Mouse (Mus musculus): Measurements from ENCODE around the gene Rplp1. TPM values are rescaled to one million over a fixed set of nuclear protein-coding genes. Genes with fewer than 3 reads are reported as not detected.

Rplp1 gene
- polyA plus RNA-seq, 1 experiment, result 2,962 TPM

GRCm38 (mm10) chr9:61884375-61884774 is 30.0 kb downstream of the Rplp1 start:
- TF ChIP-seq POLR2A (IDR thresholded peaks at IDR 0.05; ENCODE audit: borderline replicate concordance, low read depth, low read length), result no peak
- TF ChIP-seq CTCF (IDR thresholded peaks at IDR 0.05; ENCODE audit: low read depth, low read length), result no peak
- Histone ChIP-seq H3K4me1 (ENCODE audit: control insufficient read depth, insufficient read depth, low read length) (peaks cover 14% of the 10 kb centered on the region), H3K27ac (ENCODE audit: insufficient read depth, low read depth, low read length) (no peak overlapping the region), H3K4me3 (ENCODE audit: insufficient read depth, low read length) (no peak overlapping the region)

GRCm38 (mm10) chr9:61882179-61882578 is 32.2 kb downstream of the Rplp1 start:
- TF ChIP-seq POLR2A (IDR thresholded peaks at IDR 0.05; ENCODE audit: borderline replicate concordance, low read depth, low read length), result no peak
- TF ChIP-seq CTCF (IDR thresholded peaks at IDR 0.05; ENCODE audit: low read depth, low read length), result no peak
- Histone ChIP-seq H3K4me1 (ENCODE audit: control insufficient read depth, insufficient read depth, low read length) (peaks cover 14% of the 10 kb centered on the region), H3K4me3 (ENCODE audit: insufficient read depth, low read length) (no peak overlapping the region), H3K27ac (ENCODE audit: insufficient read depth, low read depth, low read length) (no peak overlapping the region)

- TF ChIP-seq CTCF (IDR thresholded peaks at IDR 0.05; ENCODE audit: low read depth, low read length) (peak; percentile 39), POLR2A (IDR thresholded peaks at IDR 0.05; ENCODE audit: borderline replicate concordance, low read depth, low read length) (no peak)
- Histone ChIP-seq H3K4me3 (ENCODE audit: insufficient read depth, low read length) (no peak overlapping the region), H3K4me1 (ENCODE audit: control insufficient read depth, insufficient read depth, low read length) (peaks cover 5% of the 10 kb centered on the region; the same call in 1 of the 2 replicates)
These were observed 35.5 kb downstream of the Rplp1 start for GRCm38 (mm10) chr9:61878889-61879288.

GRCm38 (mm10) chr9:61877373-61878112 is 36.8 kb downstream of the Rplp1 start:
- Histone ChIP-seq H3K27ac (ENCODE audit: insufficient read depth, low read depth, low read length) (no peak overlapping the region), H3K4me1 (ENCODE audit: control insufficient read depth, insufficient read depth, low read length) (peaks cover 5% of the 10 kb centered on the region; the same call in 1 of the 2 replicates), H3K4me3 (ENCODE audit: insufficient read depth, low read length) (no peak overlapping the region)
- no peak for TF ChIP-seq POLR2A (IDR thresholded peaks at IDR 0.05; ENCODE audit: borderline replicate concordance, low read depth, low read length)
- no peak for TF ChIP-seq CTCF (IDR thresholded peaks at IDR 0.05; ENCODE audit: low read depth, low read length)

More at GRCm38 (mm10) chr9:61878889-61879288, 35.5 kb downstream of the Rplp1 start:
- H3K27ac ChIP-seq (ENCODE audit: insufficient read depth, low read depth, low read length), result no peak overlapping the region

- H3K4me1 ChIP-seq (ENCODE audit: control insufficient read depth, insufficient read depth, low read length), result no peaks in the 10 kb centered on the region
- H3K4me3 ChIP-seq (ENCODE audit: insufficient read depth, low read length), result no peak overlapping the region
- TF ChIP-seq POLR2A (IDR thresholded peaks at IDR 0.05; ENCODE audit: borderline replicate concordance, low read depth, low read length) (no peak), CTCF (IDR thresholded peaks at IDR 0.05; ENCODE audit: low read depth, low read length) (no peak)
- H3K27ac ChIP-seq (ENCODE audit: insufficient read depth, low read depth, low read length), result no peak overlapping the region
These were observed 41.0 kb downstream of the Rplp1 start for GRCm38 (mm10) chr9:61873325-61873724.

GRCm38 (mm10) chr9:61872246-61872941 is 41.9 kb downstream of the Rplp1 start:
- Histone ChIP-seq H3K27ac (ENCODE audit: insufficient read depth, low read depth, low read length) (no peak overlapping the region), H3K4me3 (ENCODE audit: insufficient read depth, low read length) (no peak overlapping the region), H3K4me1 (ENCODE audit: control insufficient read depth, insufficient read depth, low read length) (no peaks in the 10 kb centered on the region)
- TF ChIP-seq CTCF (IDR thresholded peaks at IDR 0.05; ENCODE audit: low read depth, low read length) (no peak), POLR2A (IDR thresholded peaks at IDR 0.05; ENCODE audit: borderline replicate concordance, low read depth, low read length) (no peak)

GRCm38 (mm10) chr9:61871839-61872238 is 42.5 kb downstream of the Rplp1 start:
- TF ChIP-seq CTCF (IDR thresholded peaks at IDR 0.05; ENCODE audit: low read depth, low read length) (no peak), POLR2A (IDR thresholded peaks at IDR 0.05; ENCODE audit: borderline replicate concordance, low read depth, low read length) (no peak)
- no peak overlapping the region for H3K27ac ChIP-seq (ENCODE audit: insufficient read depth, low read depth, low read length)
- H3K4me3 ChIP-seq (ENCODE audit: insufficient read depth, low read length), result no peak overlapping the region
- no peaks in the 10 kb centered on the region for H3K4me1 ChIP-seq (ENCODE audit: control insufficient read depth, insufficient read depth, low read length)

GRCm38 (mm10) chr9:61867659-61868058 is 46.7 kb downstream of the Rplp1 start:
- Histone ChIP-seq H3K4me1 (ENCODE audit: control insufficient read depth, insufficient read depth, low read length) (no peaks in the 10 kb centered on the region), H3K27ac (ENCODE audit: insufficient read depth, low read depth, low read length) (no peak overlapping the region), H3K4me3 (ENCODE audit: insufficient read depth, low read length) (no peak overlapping the region)
- TF ChIP-seq CTCF (IDR thresholded peaks at IDR 0.05; ENCODE audit: low read depth, low read length) (no peak), POLR2A (IDR thresholded peaks at IDR 0.05; ENCODE audit: borderline replicate concordance, low read depth, low read length) (no peak)

Other genes with a start within 250 kb of the Rplp1 start
- 90.1 and 111 TPM in 2 replicates for gene Kif23, start 32.2 kb upstream of the Rplp1 start, polyA plus RNA-seq (2012; ENCODE audit: insufficient read depth, insufficient read length, missing spikeins)
- 0.36 TPM in 1 of 2 replicates, not detected in the other for gene Paqr5, start 112.3 kb upstream of the Rplp1 start, polyA plus RNA-seq (2012; ENCODE audit: insufficient read depth, insufficient read length, missing spikeins)
- gene Glce, start 208.1 kb upstream of the Rplp1 start, polyA plus RNA-seq (2012; ENCODE audit: insufficient read depth, insufficient read length, missing spikeins), result 9.8 and 10.0 TPM in 2 replicates